Mouse (Mus musculus) CD4-positive helper T cell, adult 2 months (primary cell): Measurements from ENCODE around the gene Slc37a1.

Experiments
- DNase-seq: peaks from one replicate; pipeline ENCODE4 v3.0.0-alpha.2; 2012; ENCODE audit warnings: low read depth, missing footprints, low spot score

Gene Slc37a1

DNA sequence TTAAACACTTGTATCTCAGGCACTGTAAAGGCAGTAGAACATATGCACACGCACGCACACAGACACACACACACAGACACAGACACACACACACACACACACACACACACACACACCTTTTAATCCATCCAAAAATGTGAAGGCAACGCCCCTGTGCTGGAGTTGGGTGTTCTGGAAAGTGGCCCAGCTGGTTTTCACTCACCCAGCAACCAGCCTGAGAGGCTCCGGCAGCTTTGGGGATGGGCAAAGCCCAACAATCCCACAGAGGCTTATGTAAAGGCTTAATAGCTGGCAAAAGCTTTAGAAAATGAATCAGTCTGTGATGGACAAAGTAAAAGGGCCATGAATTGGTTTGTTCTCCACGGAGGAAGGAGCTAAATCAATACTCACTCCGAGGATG, 113.7 kb downstream of the Slc37a1 start:
- DNase-seq: no peak
